Mouse (Mus musculus) mouse trophoblast stem cell (cell line): ENCODE data around the gene Smagp.

Experiments
- in situ Hi-C, 2 experiments: fragments of 300-500 bp; cut with MseI, MboI; formaldehyde crosslinking; loops; 2 replicates in 1 of 2; 3 replicates in 1 of 2; pipeline ENCODE4 v1.15.1; 2025

The Smagp gene

DNA sequence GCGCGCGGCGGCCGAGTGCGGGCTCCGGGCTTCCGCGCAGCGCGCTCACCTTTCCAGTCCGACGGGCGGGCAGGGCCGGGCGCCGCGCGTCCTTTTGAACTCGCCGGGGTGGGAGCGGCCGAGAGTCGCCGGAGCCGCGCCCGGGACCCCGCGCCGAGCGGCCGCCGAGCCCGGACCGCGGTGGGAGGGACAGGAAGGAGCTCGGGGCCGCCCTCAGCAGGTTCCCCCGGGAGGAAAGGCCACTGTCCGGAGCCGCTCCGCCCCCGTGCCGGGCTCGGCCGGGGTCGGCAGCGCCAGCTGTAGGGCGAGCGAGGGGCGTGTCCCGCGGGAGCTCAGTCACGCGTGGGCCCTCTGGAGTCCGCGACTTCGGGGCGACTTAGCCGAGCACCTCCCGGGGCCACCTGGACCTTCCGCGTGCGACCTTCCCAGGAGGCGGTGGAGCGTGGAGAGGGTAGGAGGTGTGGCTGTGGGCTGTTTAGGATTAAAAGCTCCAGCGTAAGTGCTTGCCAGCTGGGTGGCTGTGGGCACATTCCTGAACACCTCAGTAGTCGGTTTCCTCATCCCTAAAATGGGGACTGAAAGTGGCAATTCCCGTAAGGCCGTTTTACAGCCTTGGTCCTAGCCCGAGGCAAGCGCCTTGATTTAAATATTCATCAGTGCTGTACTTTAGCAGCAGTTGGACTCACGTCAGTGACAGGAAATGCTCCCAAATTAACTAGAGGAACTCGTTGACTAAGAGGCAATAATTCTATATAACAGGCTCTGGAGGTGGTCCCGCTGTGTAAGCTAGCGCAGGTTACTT lies at the start of gene Smagp:
Gene Smagp (minus strand): TSS at position 241 of the 802 bp plus-strand sequence.
- in situ Hi-C loops, result no loop called here

DNA sequence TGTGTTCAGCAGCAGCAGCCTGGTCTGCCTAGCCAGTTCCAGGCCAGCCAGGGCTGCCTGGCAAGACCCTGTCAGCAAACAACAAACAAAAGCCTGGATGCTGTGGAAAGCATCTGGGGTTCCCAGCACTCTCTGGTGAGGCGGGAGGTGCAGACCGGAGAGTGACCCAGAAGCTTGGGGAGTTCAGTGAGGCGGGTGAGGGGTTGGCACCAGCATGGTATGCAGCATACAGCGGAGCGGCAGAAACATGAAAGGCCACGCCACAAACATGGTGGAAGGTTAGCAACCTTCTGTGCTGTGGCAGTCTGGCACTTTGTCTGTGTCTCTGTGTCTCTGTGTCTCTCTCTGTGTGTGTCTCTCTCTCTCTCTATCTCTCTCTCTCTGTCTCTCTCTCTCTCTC lies 49.7 kb upstream of the Smagp start:
- in situ Hi-C loops, result no loop called here

DNA sequence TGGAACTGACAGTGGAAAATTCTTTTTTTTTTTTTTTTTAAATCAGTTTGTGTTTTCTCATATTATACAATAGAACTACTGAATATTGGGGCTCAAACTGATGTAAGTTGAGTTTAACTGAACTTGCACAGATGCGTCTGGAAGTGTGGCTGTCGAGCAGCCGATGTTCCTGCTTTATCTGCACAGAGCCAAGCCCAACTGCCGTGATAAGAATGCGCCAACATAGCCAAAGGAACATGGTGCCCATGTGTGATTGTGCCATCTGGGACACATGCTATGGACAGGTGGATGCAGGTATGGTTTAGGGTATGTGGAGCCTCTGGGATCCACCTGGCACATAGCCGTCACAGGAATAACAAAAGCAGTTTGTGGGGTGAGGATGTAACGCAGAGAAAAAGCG lies 49.1 kb upstream of the Smagp start:
- in situ Hi-C loops, result no loop called here

DNA sequence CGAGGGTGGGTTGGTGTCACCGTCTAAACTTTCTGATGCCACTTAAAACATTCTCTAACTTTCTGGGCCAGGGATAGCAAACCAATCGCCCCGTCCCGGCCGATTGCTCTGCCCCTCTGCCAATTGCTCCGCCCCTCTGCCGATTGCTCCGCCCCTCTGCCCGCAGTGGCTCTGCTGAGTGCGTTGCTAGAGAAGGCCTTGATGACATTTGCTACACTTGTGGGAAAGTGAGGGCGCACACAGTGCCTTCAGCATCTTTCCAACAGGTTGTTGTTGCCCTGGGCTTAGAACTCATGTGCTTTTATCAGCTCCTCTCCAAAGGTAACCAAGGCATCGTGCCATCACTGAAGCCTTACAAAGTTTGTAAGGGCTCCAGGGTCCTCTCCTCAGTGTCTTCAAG lies 48.5 kb upstream of the Smagp start:
- in situ Hi-C loops, result no loop called here

DNA sequence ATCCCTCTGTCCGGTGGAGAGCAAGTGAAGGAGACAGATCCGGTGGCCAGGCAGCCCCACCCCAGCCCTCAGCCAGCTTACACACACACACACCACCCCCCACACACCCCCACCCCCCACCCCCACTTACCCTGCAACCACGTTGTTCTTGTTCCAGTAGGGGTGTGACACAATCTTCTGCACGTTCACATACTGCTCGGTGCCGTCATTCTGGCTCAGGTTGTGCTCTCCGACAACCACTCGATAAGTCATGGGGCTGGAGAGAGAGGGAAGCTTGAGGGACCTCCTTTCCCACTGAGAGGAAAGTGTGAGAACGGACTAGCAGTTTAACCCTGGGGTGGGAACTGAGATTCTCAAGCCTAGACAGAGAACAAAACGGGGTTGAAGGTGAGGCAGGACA lies 47.7 kb upstream of the Smagp start:
- in situ Hi-C loops, result no loop called here

DNA sequence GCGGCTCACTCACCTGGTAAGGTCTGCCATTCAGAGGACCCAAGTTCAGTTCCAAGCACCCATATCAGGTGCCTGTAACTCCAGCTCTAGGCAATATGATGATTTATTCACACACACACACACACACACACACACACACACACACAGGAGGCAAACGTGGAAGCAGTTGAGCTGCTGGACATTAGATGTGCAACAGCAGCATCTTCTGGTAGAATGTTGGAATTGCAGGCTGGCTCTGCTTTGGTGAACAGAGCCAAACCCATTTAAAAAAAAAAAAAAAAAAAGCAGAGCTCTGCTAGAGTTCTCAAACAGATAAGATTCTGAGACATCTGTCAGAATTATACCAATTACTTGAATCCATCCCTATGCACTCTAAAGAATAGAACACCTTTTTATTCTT lies 46.3 kb upstream of the Smagp start:
- in situ Hi-C loops, result no loop called here

- in situ Hi-C loops, result no loop called here
These were observed 45.0 kb upstream of the Smagp start for GRCm38 (mm10) chr15:100681770-100682169.

- in situ Hi-C loops, result no loop called here
These were observed 43.6 kb upstream of the Smagp start for GRCm38 (mm10) chr15:100680381-100680780.

DNA sequence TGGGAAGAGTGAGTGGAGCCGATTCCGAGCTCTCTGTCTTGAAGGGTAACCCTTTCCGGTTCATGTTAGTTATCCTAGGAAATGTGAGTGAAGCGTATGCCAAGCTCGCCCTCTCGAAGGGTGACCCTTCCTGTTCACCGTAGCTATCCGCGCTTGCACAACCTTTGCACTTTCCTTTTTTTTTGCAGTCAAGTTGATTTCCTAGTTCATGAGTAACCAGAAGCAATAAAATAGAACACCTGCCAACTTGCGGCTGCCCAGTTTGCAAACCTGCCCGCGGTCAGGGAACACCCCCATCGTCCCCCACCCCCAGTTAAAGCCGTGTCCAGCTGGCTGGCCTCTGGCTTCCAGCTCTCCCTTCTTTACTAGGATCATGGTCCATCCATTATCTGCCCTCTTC lies 42.3 kb upstream of the Smagp start:
- in situ Hi-C loops, result no loop called here

GRCm38 (mm10) chr15:100678581-100678980 lies 41.8 kb upstream of the Smagp start:
- in situ Hi-C loops, result no loop called here

- in situ Hi-C loops, result no loop called here
These were observed 40.9 kb upstream of the Smagp start for GRCm38 (mm10) chr15:100677675-100678074.

DNA sequence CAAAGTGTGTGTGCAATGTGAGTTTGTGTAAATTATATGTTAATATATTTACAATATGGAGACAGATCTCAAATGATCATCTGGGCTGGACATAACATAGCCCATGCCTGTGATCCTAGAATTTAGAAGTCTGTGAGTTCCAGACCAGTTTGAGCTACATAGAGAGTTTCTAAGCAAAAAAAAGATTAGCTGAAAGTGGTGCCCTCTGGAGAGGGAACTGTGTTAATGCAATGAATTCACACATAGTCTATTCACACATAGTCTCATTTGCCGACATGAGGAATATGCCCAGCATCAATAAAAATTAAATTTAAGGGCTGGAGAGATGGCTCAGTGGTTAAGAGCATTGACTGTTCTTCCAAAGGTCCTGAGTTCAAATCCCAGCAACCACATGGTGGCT lies 39.8 kb upstream of the Smagp start:
- in situ Hi-C loops, result no loop called here

GRCm38 (mm10) chr15:100675486-100675885 lies 38.7 kb upstream of the Smagp start:
- in situ Hi-C loops, result no loop called here

DNA sequence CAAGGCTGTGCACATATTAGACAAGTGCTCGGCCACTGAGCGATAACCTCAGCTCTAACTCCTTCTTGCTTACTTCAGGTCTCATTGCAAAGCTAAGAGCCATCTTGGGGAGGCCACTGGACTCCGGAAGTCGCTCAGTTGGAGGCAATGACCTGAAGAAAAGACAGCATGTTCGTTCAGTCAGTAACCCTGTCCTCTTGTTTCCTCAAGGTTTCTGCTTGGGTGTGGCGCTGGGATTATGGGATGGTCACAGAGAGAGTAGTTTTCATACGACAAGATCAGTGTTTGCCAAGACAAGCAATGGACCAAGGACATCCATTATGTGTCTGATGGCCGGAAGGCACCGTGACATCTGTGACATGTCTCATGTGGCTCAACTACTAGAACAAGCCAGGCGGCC lies 37.8 kb upstream of the Smagp start:
- in situ Hi-C loops, result no loop called here

- in situ Hi-C loops, result no loop called here
These were observed 37.0 kb upstream of the Smagp start for GRCm38 (mm10) chr15:100673585-100674391.

DNA sequence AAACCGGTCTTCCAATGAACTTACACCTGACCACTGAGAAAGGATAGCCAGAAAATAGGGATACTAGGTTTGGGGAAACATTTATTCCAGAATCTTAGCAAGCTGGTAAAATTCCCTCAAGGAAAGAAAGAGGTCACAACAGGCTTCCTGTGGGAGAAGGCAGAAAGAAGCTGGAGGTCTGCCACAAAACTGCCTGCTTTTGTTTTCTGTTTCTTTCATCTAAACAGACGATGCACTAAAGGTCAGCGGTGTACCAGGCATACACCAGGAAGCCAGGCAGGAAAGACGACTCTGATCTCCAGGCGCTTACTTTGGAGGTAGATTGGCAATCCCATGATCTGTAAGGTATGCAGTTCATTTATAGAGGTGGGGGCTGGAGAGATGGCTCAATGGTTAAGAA lies 34.1 kb upstream of the Smagp start:
- in situ Hi-C loops, result no loop called here

DNA sequence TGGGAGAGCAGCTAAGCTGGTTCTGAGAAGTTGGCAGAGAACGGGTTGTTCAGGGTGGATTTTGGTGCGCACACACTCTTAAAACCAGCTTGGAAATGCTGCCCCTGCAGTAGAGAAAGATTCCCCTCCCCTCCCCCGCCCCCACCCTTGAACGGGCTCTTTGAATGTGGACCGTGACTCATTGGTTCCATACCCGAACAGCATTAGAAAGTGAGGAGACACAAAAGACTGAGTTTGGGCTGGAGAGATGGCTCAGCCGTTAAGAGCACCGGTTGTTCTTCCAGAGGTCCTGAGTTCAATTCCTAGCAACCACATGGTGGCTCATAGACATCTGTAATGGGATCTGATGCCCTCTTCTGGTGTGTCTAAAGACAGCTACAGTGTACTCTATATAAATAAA lies 33.3 kb upstream of the Smagp start:
- in situ Hi-C loops, result no loop called here

DNA sequence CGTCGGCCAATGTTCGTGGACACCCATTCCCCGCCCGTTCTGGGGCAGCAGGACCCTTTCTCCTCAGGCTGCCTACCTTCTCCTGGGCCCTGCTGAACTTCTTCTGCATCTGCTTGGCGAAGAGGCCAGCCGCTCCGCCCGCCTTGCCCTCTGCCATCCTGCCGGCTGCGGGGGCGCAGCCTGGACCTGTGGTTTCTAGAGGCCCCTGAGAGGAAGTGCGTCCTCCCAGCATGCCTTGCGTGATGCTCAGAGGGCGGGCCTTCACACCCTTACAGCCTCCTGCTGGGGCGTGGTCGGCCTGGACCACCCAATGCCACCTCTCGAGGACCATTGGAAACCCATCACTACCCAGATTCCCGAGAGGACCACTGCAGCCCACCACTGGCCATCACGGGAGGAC lies 32.6 kb upstream of the Smagp start, which contains the start of gene Bin2:
Gene Bin2 (minus strand): TSS at position 217 of the 400 bp plus-strand sequence.
- in situ Hi-C loops, result no loop called here

DNA sequence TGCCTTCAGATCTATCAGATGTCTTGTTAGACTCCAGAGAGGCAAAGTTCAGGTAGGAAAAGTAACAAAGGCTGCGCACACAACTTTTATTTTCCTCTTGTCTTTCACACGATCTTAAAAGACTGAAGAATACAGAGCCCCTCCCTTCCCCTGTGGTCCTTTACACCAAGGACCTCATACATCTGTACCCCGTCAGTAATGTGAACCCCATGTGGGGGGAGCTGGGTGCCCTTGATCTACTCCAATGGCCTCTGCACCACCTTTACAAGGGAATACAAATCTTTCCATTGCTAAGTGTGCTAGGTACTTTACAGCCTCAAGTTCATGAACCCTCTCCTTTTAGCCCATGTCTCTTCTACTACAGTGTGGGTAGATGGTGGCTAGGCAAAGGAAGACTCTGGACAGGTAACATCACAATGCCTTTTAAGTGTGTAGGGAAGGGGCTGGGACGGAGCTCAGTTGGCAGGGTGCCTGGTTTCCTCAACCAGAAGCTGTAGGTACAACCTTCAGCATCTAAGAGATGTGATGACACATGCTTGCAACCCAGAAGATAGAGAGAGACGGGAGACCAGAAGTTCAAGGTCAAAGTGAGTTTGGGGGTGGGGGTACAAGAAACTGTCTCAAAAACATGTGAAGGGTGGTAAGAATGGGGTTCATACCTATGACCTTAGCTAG lies 31.3 kb upstream of the Smagp start:
- in situ Hi-C loops, result no loop called here

DNA sequence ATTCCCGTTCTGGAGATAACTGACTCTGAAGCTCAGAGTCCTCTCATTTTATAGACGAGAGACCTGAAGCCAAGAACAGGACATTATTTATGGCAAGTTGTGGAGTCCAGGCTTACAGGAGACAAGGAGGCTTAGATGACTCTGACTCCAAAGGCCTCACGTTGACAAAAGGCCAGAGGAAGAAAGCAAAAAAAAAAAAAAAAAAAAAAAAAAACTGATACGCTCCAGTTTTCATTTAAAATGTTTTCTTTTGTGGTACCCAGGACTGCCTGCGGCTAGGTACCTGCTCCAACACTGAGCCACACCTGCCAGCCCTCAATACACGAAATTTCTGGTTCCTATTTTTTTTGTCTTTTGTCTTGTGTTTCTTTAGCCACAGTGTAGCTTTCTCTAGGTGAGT lies 30.7 kb upstream of the Smagp start:
- in situ Hi-C loops, result no loop called here

GRCm38 (mm10) chr15:100666851-100667250 lies 30.1 kb upstream of the Smagp start:
- in situ Hi-C loops, result no loop called here

GRCm38 (mm10) chr15:100666219-100666696 lies 29.5 kb upstream of the Smagp start:
- in situ Hi-C loops, result no loop called here
